Mouse (Mus musculus) kidney, postnatal 14 days (tissue): ENCODE measurements at regions not wholly inside any gene's neighbourhood (a gene's known extent, or its start where the extent isn't known, plus 50 kb on each side); places are given as distances from the start of the nearest gene placed in this dataset.
A peak's percentile ranks its signal among the peaks of the same experiment; 100 is the strongest.

Experiments used
- DNase-seq: peaks from one replicate; pipeline ENCODE4 v3.0.0; 2022; ENCODE audit warnings: mixed read lengths

GRCm38 (mm10) chrX:21293666-21294065, 118.2 kb upstream of the Gm21876 start:
- DNase-seq, result peak; percentile 29

GRCm38 (mm10) chrX:21295460-21295859, 120.0 kb upstream of the Gm21876 start:
- DNase-seq, result peak; percentile 0

DNA sequence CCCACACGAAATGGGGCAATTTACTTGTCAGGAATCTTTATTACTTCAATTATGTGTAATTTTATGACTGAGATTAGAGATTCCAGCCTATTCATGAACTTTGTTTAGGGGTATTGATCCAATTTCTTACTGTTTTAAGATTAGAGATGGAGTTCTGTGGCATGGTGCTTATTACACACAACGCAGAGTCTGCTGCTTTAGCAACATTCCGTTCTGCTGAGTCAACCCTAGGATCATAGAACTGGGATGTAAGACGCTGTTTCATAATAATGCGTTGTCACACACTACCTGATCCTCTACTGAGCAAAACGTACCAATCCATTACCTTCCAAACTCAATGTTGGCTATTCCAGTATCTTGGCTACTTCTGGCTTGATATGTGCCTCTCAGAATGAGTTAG, 121.9 kb upstream of the Gm21876 start:
- DNase-seq, result no peak

GRCm38 (mm10) chrX:21334499-21335032, 149.8 kb upstream of the Agtr2 start:
- peak; percentile 9 for DNase-seq

DNA sequence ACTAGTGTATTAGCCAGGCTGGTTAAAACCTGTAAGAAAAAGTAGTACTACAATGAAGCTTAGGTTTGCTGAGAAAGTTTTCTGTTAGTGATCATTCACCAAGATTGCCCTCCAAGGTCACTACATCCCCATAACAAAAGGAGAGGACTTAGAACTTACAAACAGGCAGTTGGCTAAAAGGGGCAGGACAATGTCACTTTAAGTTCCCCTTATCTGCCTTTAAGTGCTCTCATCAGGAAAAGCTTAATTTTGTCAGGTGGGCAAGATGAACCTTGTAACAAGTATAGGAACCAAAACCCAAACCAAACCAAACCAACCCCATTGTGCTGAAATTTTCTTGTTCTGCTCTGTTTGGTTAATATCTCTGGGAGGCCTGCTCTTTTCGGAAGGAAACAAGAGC, 139.9 kb upstream of the Agtr2 start:
- no peak for DNase-seq

GRCm38 (mm10) chrX:21350503-21350902, 133.8 kb upstream of the Agtr2 start:
- peak; percentile 6 for DNase-seq

DNA sequence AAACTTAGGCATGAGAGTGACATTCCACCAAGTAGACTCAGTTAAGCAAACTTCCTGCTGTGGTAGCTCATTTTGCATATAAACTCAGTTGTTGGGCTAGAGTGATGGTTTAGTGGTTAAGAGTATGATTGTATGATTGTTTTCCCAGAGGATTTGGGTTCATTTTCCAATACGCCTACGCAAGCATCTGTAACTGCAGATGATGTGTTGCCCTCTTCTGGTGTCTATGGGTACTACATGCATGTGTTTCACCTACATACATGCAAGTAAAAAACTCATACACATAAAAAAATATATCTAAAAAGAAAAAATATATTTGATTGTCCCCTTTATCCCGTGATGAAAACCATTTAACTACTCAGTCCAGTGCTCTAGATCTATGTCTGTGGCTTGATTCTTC, 132.0 kb upstream of the Agtr2 start:
- peak; percentile 1 for DNase-seq

DNA sequence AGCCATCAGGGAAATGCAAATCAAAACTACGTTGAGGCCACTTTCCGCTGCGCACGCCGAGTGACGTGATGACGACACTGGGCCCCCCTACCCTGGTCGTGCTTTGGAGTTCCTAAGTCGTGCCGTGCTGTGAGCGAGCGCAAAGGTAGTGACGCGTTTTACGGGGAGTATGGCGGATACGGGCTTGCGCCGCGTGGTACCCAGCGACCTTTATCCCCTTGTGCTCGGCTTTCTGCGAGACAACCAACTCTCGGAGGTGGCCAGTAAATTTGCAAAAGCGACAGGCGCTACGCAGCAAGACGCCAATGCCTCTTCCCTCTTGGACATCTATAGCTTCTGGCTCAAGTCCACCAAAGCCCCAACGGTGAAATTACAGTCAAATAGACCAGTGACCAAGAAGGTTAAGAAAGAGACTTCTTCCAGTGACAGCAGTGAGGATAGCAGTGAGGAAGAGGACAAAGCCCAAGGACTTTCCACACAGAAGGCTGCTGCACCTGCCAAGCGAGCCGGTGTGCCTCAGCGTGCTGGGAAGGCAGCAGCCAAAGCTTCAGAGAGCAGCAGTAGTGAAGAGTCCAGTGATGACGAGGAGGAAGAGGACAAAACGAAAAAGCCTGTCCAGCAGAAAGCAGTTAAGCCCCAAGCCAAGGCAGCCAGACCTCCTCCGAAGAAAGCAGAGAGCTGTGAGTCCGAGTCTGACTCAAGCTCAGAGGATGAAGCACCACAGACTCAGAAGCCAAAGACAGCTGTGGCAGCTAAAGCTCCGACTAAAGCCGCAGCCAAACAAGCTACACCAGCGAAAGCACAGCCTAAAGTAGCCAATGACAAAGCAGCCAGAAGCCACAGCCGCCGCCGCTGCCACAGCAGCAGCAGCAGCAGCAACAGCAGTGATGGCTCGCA, 123.3 kb upstream of the Agtr2 start:
- peak; percentile 4 for DNase-seq

DNA sequence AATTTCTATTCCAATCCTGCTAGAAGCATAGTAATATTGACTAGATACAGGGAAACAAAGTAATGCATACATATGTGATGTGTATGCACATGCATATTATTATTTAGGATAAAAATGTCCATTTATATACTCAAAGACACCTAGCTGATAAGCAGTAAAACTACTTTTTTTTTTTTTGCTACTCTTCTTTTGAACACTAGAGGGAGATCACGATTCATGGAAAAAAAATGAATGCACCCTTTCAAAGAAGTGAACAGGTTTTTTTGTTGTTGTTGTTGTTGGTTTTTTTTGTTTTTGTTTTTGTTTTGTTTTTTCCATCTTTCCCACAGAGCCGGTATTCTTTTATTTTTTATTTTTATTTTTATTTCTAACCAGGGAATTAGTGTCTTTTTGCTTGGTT, 99.1 kb upstream of the Agtr2 start:
- no peak for DNase-seq

DNA sequence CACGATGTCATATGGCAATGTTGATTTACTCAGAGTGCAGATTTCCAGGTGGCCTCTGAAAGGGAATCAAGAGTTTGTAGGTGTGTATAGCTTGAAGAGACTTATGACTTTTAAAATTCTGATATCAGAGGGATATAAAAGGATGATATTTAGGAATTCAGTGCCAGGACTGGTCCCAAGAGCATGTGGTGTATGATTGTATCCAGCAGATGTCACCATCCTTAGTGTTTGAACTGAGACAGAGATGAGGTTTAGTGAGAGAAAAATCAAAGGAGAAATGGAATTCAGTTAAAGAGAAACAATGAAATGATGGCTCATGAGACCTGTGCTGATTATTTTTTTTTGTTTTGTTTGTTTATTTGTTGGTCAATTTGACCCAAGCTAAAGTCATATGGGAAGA, 94.4 kb upstream of the Agtr2 start:
- no peak for DNase-seq

- no peak for DNase-seq
These were observed 91.1 kb upstream of the Agtr2 start for GRCm38 (mm10) chrX:21393212-21393611.

DNA sequence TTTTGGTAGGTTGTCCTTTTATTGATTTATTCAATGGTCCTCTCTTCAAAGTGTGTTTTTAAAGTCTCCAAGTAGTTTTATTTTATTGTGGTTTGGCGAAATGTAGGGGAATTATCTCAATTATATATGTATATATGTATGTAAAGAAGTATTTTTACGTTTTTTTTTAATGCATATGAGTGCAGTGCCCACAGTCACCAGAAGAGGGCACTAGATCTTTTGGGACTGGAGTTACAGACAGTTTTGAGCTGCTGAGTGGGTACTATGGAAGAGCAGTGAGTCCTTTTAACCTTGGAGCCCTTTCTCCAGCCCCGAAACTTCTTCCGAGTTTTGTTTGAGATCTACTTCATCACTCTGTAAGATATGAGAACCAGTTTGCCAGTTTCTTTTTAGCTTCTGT, 59.5 kb upstream of the Agtr2 start:
- DNase-seq, result no peak

- DNase-seq, result no peak
These were observed 56.3 kb upstream of the Agtr2 start for GRCm38 (mm10) chrX:21428081-21428480.

DNA sequence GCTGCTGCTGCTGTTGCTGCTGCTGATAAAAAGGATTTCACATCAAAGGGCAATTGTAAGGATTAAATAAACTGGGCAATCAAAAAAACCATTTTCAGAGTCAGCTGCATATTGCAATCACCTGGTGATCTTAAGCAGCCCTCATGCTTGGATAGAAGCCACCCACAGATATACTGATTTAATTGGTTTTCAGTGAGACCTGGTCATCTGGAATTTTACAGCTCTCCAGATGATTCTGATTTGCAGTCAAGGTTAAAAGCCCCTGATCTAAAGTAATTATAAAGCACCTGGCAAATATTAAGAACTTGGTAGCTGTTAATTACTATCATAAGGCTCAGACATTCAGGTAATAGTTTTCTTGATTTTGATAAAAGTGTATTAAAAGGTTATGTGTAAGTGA, 50.8 kb upstream of the Agtr2 start:
- no peak for DNase-seq
